Mouse (Mus musculus) urinary bladder, postnatal 4 days (tissue): ENCODE data around the gene Slain2.
"Not testable (repeated sequence)": the region's sequence is repeated elsewhere in the genome, so short reads cannot be mapped to it uniquely, and the experiment has no call there.

ENCODE experiments used
- DNase-seq, 2 experiments: peaks; one replicate each; pipeline ENCODE4 v3.0.0; 2021 to 2022; ENCODE audit warnings: low spot score in 2 of 2

Gene Slain2

GRCm38 (mm10) chr5:73011806-73012205, 97.7 kb downstream of the Slain2 start:
- DNase-seq: not testable (repeated sequence)

DNA sequence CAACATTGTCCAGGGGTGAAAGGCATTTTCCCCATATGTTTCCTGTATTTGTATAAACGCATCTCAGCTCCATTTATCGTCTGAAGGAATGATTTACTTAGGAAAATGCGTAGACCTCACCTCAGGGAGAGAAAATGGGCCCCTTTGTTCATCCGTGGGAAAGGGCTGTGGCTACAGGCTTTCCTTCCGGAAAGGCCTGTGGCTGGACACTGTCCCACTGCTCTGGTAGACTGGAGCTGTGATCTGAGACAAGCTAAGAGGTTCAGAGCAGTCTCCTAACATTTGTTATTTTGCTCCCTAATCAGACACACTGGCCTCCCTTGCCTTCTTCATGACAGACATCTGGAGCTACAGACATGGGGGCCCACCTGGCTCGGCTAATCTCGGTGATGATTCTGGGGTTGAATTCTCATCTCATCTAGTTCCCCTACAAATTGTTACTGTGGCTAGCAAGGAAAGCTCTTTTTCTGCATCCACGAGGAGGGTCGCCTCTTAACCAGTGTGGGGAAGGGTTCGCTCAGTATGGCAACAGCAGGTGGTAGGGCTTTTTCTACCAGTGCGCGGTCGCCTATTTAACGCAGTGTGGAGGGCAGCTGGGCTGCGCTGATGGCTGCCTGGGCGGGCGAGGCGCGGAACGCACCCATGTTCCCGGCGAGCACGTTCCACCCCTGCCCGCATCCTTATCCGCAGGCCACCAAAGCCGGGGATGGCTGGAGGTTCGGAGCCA, 98.9 kb downstream of the Slain2 start:
- not testable (repeated sequence) for DNase-seq

DNA sequence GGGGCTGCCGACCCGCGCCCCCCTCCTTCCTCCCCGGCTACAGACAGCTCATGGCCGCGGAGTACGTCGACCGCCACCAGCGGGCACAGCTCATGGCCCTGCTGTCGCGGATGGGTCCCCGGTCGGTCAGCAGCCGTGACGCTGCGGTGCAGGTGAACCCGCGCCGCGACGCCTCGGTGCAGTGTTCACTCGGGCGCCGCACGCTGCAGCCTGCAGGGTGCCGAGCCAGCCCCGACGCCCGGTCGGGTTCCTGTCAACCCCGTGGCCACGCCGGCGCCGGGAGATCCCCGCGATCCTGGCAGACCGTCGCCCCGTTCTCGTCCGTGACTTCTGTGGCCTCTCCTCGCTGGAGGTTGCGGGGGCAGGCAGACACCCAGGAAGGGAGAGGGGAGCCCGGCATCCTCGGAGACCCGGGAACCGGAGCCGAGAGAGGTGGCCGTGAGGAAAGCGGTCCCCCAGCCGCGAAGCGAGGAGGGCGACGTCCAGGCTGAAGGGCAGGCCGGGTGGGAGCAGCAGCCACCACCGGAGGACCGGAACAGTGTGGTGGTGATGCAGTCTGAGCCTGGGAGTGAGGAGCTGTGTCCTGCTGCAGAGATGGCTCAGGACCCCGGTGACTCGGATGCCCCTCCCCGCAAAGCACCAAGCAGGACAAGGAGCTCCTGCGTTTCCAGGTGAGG, 99.6 kb downstream of the Slain2 start:
- not testable (repeated sequence) for DNase-seq

- no peak for DNase-seq
These were observed 100.6 kb downstream of the Slain2 start for GRCm38 (mm10) chr5:73014745-73015144.

GRCm38 (mm10) chr5:73023801-73024200, 109.7 kb downstream of the Slain2 start:
- no peak for DNase-seq
